Mouse (Mus musculus): ENCODE measurements around the gene Sgca.

DNA sequence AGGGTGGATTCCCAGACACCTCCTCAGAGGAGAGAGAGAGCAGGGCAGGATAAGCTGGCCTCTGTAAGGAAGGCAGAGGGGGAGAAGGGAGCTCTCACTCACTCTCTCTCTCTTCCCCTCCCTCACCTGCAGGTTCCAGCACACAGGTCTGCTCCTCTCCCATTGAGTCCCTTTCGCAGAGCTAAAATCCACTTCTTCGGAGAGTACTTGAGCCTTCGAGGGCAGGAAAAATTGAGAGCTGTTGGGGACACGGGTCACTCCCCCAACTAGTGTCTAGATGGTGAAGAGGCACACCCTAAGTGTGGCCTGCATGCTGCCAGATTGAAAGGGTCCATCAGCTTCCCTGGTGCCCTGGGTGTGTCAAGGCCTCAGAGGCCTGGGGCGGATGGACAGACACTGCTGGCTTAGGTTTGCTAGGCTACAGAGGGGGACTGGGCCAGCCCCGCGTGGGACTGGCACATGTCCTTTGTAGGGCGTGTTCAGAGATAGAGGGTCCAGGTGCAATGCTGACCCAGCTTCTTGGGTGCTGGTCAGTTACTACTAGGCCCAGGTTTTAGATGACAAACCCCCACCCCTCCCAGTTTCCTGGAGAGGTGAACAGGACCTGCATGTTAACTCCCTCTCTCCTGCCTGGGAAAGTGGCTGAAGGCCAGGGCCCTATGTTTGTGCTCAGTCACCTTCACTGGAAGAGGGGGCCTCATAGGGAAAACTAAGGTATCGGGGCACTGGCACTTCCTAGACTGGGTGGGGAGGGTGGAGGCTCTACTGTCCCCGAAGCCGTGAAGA lies 49.3 kb upstream of the Sgca start:
- no peak for TF ChIP-seq MYOD1 (IDR thresholded peaks at IDR 0.05; ENCODE audit: control insufficient read depth in 1 of 3, insufficient read length in 2 of 3, low read depth in 2 of 3)
- TF ChIP-seq USF1 (IDR thresholded peaks at IDR 0.05; ENCODE audit: low read depth): no peak
- no peak for TF ChIP-seq E2F4 (IDR thresholded peaks at IDR 0.05; ENCODE audit: insufficient read depth)

Measured in myocyte (in vitro differentiated cells).